Mouse (Mus musculus) midbrain, embryonic 10.5 days (tissue): ENCODE data around the gene Ntn5. TPM values are rescaled to one million over a fixed set of nuclear protein-coding genes. Genes with fewer than 3 reads are reported as not detected.
A peak's percentile ranks its signal among the peaks of the same experiment; 100 is the strongest.

Source experiments
- DNase-seq: peaks from one replicate; pipeline ENCODE4 v3.0.0-alpha.2; 2017; ENCODE audit warnings: low spot score
- H3K27ac ChIP-seq: fragments of 300-500 bp; sonication (generic); replicated peaks from 2 replicates; pipeline ENCODE4 v1.5.1; 2016; ENCODE audit warnings: mild to moderate bottlenecking
- H3K27me3 ChIP-seq: fragments of 300-500 bp; sonication (generic); 2 replicates; pipeline ENCODE4 v1.6.1; 2016; ENCODE audit warnings: low read depth, mild to moderate bottlenecking; ENCODE audit not compliant: poor library complexity, severe bottlenecking
- H3K36me3 ChIP-seq: fragments of 300-500 bp; sonication (generic); 2 replicates; pipeline ENCODE4 v1.6.1; 2016; ENCODE audit warnings: mild to moderate bottlenecking, moderate library complexity
- H3K4me1 ChIP-seq: fragments of 300-500 bp; sonication (generic); 2 replicates; pipeline ENCODE4 v1.6.1; 2016
- H3K4me3 ChIP-seq: fragments of 300-500 bp; sonication (generic); 2 replicates; pipeline ENCODE4 v1.5.1; 2016; ENCODE audit warnings: mild to moderate bottlenecking, moderate library complexity
- H3K9me3 ChIP-seq: fragments of 300-500 bp; sonication (generic); replicated peaks from 2 replicates; pipeline ENCODE4 v1.6.1; 2016; ENCODE audit warnings: mild to moderate bottlenecking
- WGBS: fragments of 180-500 bp; shearing (Covaris S2); methylation state at CpG from one replicate; pipeline ENCODE4 v1.1.7; 2016; 5-methylcytosine and 5-hydroxymethylcytosine counted together
- polyA plus RNA-seq: library from polyadenylated mRNA; unstranded; fragments of >200 nt; fragmentation: Nextera tagmentation; extraction: Ambion mirVana; gene quantifications from 2 replicates; pipeline ENCODE4 v1.2.1, GENCODE M21; 2016

The Ntn5 gene
- polyA plus RNA-seq, 1 experiment from 2014 or later: 0.48 TPM

GRCm38 (mm10) chr7:45719738-45720412 is 36.1 kb downstream of the Ntn5 start:
- H3K36me3 ChIP-seq: peaks cover 61% of the 10 kb centered on the region
- peak overlapping the region; percentile 82; the same call in 1 of the 2 replicates for H3K4me3 ChIP-seq
- H3K27me3 ChIP-seq: no peaks in the 10 kb centered on the region
- 90% methylated on average over 16 of the region's 16 CpGs for WGBS
- H3K27ac ChIP-seq: no peak overlapping the region; the same call in 1 of the 2 replicates
- peaks cover 55% of the 10 kb centered on the region for H3K4me1 ChIP-seq
- no peak for DNase-seq
- H3K9me3 ChIP-seq: no peaks in the 10 kb centered on the region

- Histone ChIP-seq H3K36me3 (peaks cover 69% of the 10 kb centered on the region), H3K27me3 (no peaks in the 10 kb centered on the region), H3K4me1 (peaks cover 48% of the 10 kb centered on the region), H3K27ac (no peak within 1 kb of the TSS), H3K9me3 (no peaks in the 10 kb centered on the region), H3K4me3 (peak within 1 kb of the TSS; percentile 82; the same call in 1 of the 2 replicates)
- WGBS: 89% methylated on average over 14 of the region's 14 CpGs
- no peak for DNase-seq
These were observed 36.8 kb downstream of the Ntn5 start, which contains the start of gene Fam83e for GRCm38 (mm10) chr7:45720413-45721233. Gene Fam83e, plus strand, starts transcription at chr7:45721212.

GRCm38 (mm10) chr7:45721234-45721571 is 37.4 kb downstream of the Ntn5 start:
- Histone ChIP-seq H3K27me3 (no peaks in the 10 kb centered on the region), H3K9me3 (no peaks in the 10 kb centered on the region), H3K36me3 (peaks cover 74% of the 10 kb centered on the region), H3K4me3 (0 out of 2 replicates have a peak overlapping the region, but pooled peaks have one; percentile 2), H3K4me1 (peaks cover 42% of the 10 kb centered on the region), H3K27ac (no peak overlapping the region)
- 80% methylated on average over 7 of the region's 7 CpGs for WGBS
- no peak for DNase-seq

GRCm38 (mm10) chr7:45721642-45722347 is 38.0 kb downstream of the Ntn5 start:
- Histone ChIP-seq H3K4me1 (peaks cover 37% of the 10 kb centered on the region), H3K27me3 (no peaks in the 10 kb centered on the region), H3K36me3 (peaks cover 80% of the 10 kb centered on the region), H3K4me3 (peak overlapping the region; percentile 2; the same call in 1 of the 2 replicates), H3K27ac (no peak overlapping the region), H3K9me3 (no peaks in the 10 kb centered on the region)
- DNase-seq: no peak
- 84% methylated on average over 13 of the region's 13 CpGs for WGBS

- DNase-seq: no peak
- H3K4me1 ChIP-seq: peaks cover 32% of the 10 kb centered on the region
- no peaks in the 10 kb centered on the region for H3K27me3 ChIP-seq
- no peaks in the 10 kb centered on the region for H3K9me3 ChIP-seq
- H3K36me3 ChIP-seq: peaks cover 86% of the 10 kb centered on the region
- WGBS: 88% methylated on average over 13 of the region's 13 CpGs
- peak overlapping the region; percentile 2; the same call in 1 of the 2 replicates for H3K4me3 ChIP-seq
- no peak overlapping the region for H3K27ac ChIP-seq
These were observed 38.5 kb downstream of the Ntn5 start for GRCm38 (mm10) chr7:45722348-45722713.

- Histone ChIP-seq H3K9me3 (no peaks in the 10 kb centered on the region), H3K27me3 (no peaks in the 10 kb centered on the region), H3K4me1 (peaks cover 32% of the 10 kb centered on the region), H3K36me3 (peaks cover 95% of the 10 kb centered on the region), H3K4me3 (no peak overlapping the region), H3K27ac (no peak overlapping the region)
- WGBS: 94% methylated on average over 4 of the region's 4 CpGs
- no peak for DNase-seq
These were observed 39.5 kb downstream of the Ntn5 start for GRCm38 (mm10) chr7:45723301-45723700.

GRCm38 (mm10) chr7:45723781-45724180 is 40.0 kb downstream of the Ntn5 start:
- 95% methylated on average over 14 of the region's 14 CpGs for WGBS
- DNase-seq: no peak
- Histone ChIP-seq H3K4me3 (no peak overlapping the region), H3K27ac (no peak overlapping the region), H3K9me3 (no peaks in the 10 kb centered on the region), H3K4me1 (peaks cover 30% of the 10 kb centered on the region), H3K36me3 (peaks cover 100% of the 10 kb centered on the region), H3K27me3 (no peaks in the 10 kb centered on the region)

- peaks cover 25% of the 10 kb centered on the region for H3K4me1 ChIP-seq
- peaks cover 100% of the 10 kb centered on the region for H3K36me3 ChIP-seq
- no peak for DNase-seq
- no peak overlapping the region for H3K27ac ChIP-seq
- WGBS: 93% methylated on average over 9 of the region's 9 CpGs
- H3K4me3 ChIP-seq: no peak overlapping the region
- H3K27me3 ChIP-seq: no peaks in the 10 kb centered on the region
- H3K9me3 ChIP-seq: no peaks in the 10 kb centered on the region
These were observed 41.3 kb downstream of the Ntn5 start for GRCm38 (mm10) chr7:45725151-45725550.

- peaks cover 97% of the 10 kb centered on the region for H3K36me3 ChIP-seq
- no peak for DNase-seq
- WGBS: 92% methylated on average over 11 of the region's 11 CpGs
- no peaks in the 10 kb centered on the region for H3K27me3 ChIP-seq
- no peak within 1 kb of the TSS for H3K4me3 ChIP-seq
- H3K4me1 ChIP-seq: peaks cover 28% of the 10 kb centered on the region
- H3K27ac ChIP-seq: no peak within 1 kb of the TSS
- H3K9me3 ChIP-seq: no peaks in the 10 kb centered on the region
These were observed 41.9 kb downstream of the Ntn5 start, which contains the start of gene Spaca4 for GRCm38 (mm10) chr7:45725713-45726112. Gene Spaca4, minus strand, starts transcription at chr7:45725813.

- Histone ChIP-seq H3K4me1 (peaks cover 29% of the 10 kb centered on the region), H3K9me3 (no peaks in the 10 kb centered on the region), H3K4me3 (no peak overlapping the region), H3K27ac (no peak overlapping the region), H3K27me3 (no peaks in the 10 kb centered on the region), H3K36me3 (peaks cover 90% of the 10 kb centered on the region)
- DNase-seq: no peak
- WGBS: 95% methylated on average over 10 of the region's 10 CpGs
These were observed 42.6 kb downstream of the Ntn5 start for GRCm38 (mm10) chr7:45726419-45726818.

- 82% methylated on average over 3 of the region's 3 CpGs for WGBS
- no peaks in the 10 kb centered on the region for H3K9me3 ChIP-seq
- DNase-seq: no peak
- no peaks in the 10 kb centered on the region for H3K27me3 ChIP-seq
- peaks cover 78% of the 10 kb centered on the region for H3K36me3 ChIP-seq
- H3K4me1 ChIP-seq: peaks cover 23% of the 10 kb centered on the region
- H3K27ac ChIP-seq: no peak overlapping the region
- H3K4me3 ChIP-seq: no peak overlapping the region
These were observed 43.8 kb downstream of the Ntn5 start for GRCm38 (mm10) chr7:45727625-45728024.

- H3K27me3 ChIP-seq: no peaks in the 10 kb centered on the region
- 14% methylated on average over 16 of the region's 16 CpGs for WGBS
- H3K4me3 ChIP-seq: no peak overlapping the region
- DNase-seq: peak; percentile 79
- peaks cover 46% of the 10 kb centered on the region for H3K36me3 ChIP-seq
- no peaks in the 10 kb centered on the region for H3K9me3 ChIP-seq
- peak overlapping the region; percentile 46; the same call in 1 of the 2 replicates for H3K27ac ChIP-seq
- H3K4me1 ChIP-seq: peaks cover 23% of the 10 kb centered on the region
These were observed 47.1 kb downstream of the Ntn5 start for GRCm38 (mm10) chr7:45730727-45731431.
